Mouse (Mus musculus) brain, embryonic 14.5 days (tissue): ENCODE results near the gene Khdc1a.

ENCODE experiments used
- CTCF ChIP-seq: fragments of 200-500 bp; IDR thresholded peaks from 2 replicates; pipeline ENCODE4 v1.5.1; 2012; ENCODE audit warnings: inconsistent platforms, mild to moderate bottlenecking, moderate library complexity, borderline replicate concordance; ENCODE audit not compliant: insufficient read depth, insufficient read length; ENCODE audit errors: extremely low read depth
- POLR2A ChIP-seq: fragments of 200-500 bp; IDR thresholded peaks from 2 replicates; pipeline ENCODE4 v1.6.1; 2012; ENCODE audit warnings: mild to moderate bottlenecking, inconsistent platforms, borderline replicate concordance; ENCODE audit not compliant: poor library complexity, insufficient read depth, insufficient read length, severe bottlenecking; ENCODE audit errors: extremely low read depth

DNA sequence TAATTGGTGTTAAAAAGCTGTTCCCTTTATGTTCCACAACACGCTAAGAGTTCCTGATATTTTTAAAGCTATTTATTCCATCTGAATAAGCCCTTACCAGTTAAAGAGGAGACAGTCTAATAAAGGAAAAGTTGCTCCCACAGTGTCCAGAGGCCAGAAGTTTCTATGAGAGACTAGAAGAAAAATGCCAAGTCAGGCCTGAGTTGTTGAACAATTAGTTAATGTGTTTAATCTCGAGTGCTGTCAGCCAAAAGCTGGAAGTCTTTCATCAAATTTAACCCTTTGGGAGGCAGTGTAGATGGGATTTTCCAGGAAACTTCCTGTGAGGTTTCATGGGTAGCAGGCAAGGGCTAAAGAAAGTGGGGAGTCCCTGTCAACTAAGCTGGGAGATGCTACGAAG is 49.6 kb upstream of the Khdc1a start:
- no peak for TF ChIP-seq POLR2A
- TF ChIP-seq CTCF, result no peak
